Mouse (Mus musculus): ENCODE data around the gene Rnf166. TPM values are rescaled to one million over a fixed set of nuclear protein-coding genes. Genes with fewer than 3 reads are reported as not detected.

Gene Rnf166
- total RNA-seq, 2 experiments from 2014 or later: 37.7 to 50.0 TPM

Small RNA genes within 50 kb of the gene (microRNA-seq; reads per million reads assigned to microRNA genes)
- gene Gm24366: 0 reads per million in 2 experiments

Other genes with a start within 250 kb of the Rnf166 start
- 10 to 100 TPM; 35.6 to 37.5 TPM for gene Zfpm1, start 193.9 kb downstream of the Rnf166 start, total RNA-seq (2021)
- 1 to 10 TPM; 8.0 to 8.5 TPM for gene Trhr2, start 115.3 kb downstream of the Rnf166 start, total RNA-seq (2021)
- gene Zc3h18, start 99.5 kb downstream of the Rnf166 start, total RNA-seq (2021): 10 to 100 TPM; 41.2 to 42.4 TPM
- gene Il17c, start 54.0 kb downstream of the Rnf166 start, total RNA-seq (2021): not detected
- 1 to 10 TPM; 7.9 to 8.7 TPM for gene Cyba, start 43.1 kb downstream of the Rnf166 start, total RNA-seq (2021)
- gene Mvd, start 32.6 kb downstream of the Rnf166 start, total RNA-seq (2021): 10 to 100 TPM; 25.3 to 27.4 TPM
- gene Snai3, start 15.3 kb downstream of the Rnf166 start, total RNA-seq (2021): under 1 TPM; 0.51 to 0.61 TPM
- gene Ctu2, start 79 bp upstream of the Rnf166 start, total RNA-seq (2021): 10 to 100 TPM; 25.4 to 28.7 TPM
- gene Piezo1, start 75.3 kb upstream of the Rnf166 start, total RNA-seq (2021): 1 to 10 TPM; 5.2 to 5.5 TPM
- 1 to 10 TPM; 2.9 to 3.9 TPM for gene Cdt1, start 92.0 kb upstream of the Rnf166 start, total RNA-seq (2021)
- gene Aprt, start 100.8 kb upstream of the Rnf166 start, total RNA-seq (2021): 10 to 100 TPM; 48.4 to 52.0 TPM
- gene Galns, start 135.4 kb upstream of the Rnf166 start, total RNA-seq (2021): 1 to 10 TPM; 8.1 to 8.3 TPM
- 10 to 100 TPM; 79.6 to 86.0 TPM for gene Trappc2l, start 135.6 kb upstream of the Rnf166 start, total RNA-seq (2021)
- not detected for gene Pabpn1l, start 146.7 kb upstream of the Rnf166 start, total RNA-seq (2021)
- gene Cbfa2t3, start 223.0 kb upstream of the Rnf166 start, total RNA-seq (2021): 10 to 100 TPM; 34.3 to 46.0 TPM

Measured in left cerebral cortex, adult 18-20 months (tissue).